Mouse (Mus musculus): ENCODE measurements around the gene Dnm3. TPM values are rescaled to one million over a fixed set of nuclear protein-coding genes. Genes with fewer than 3 reads are reported as not detected.

Dnm3 gene
- total RNA-seq, 2 experiments from 2014 or later, result 7.5 to 10.3 TPM

DNA sequence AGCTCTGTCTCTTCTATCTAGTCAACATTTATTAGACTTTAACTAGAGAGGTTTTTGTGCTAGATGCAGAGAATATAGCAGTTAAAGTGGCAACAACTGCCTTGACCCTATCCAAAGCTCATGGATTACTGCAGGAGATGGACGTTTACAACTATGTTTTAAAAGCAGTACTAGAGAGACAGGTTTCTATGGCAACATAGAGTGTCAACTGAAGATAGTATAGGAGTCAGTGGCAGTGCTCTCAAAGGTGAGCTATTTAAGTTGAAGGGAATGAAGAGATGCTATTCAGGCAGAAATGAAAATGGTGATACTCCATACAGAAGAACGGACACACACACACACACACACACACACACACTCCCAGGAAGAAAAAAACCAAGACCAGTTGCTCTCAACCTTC, 225.0 kb downstream of the Dnm3 start:
- no peak for DNase-seq

DNA sequence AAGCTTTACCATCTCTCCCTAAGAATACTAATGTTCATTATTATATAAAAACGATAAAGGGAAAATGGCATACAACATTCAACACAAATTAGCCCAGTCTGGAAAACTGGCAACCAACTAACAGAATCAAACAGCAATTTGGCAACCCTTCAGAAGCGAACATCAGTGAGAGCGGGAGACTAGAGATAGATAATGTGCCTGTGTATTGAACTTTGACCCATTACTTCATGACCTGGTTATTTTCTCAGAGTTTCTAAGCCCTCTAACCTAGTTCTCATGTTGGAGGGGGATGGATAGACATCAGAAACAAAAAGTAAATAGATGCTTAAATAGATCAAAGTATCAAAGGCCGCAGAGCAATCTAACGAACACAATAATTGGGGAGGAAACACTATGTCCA, 230.6 kb downstream of the Dnm3 start:
- no peak for DNase-seq

GRCm38 (mm10) chr1:162243651-162243990, 234.2 kb downstream of the Dnm3 start:
- DNase-seq, result no peak

DNA sequence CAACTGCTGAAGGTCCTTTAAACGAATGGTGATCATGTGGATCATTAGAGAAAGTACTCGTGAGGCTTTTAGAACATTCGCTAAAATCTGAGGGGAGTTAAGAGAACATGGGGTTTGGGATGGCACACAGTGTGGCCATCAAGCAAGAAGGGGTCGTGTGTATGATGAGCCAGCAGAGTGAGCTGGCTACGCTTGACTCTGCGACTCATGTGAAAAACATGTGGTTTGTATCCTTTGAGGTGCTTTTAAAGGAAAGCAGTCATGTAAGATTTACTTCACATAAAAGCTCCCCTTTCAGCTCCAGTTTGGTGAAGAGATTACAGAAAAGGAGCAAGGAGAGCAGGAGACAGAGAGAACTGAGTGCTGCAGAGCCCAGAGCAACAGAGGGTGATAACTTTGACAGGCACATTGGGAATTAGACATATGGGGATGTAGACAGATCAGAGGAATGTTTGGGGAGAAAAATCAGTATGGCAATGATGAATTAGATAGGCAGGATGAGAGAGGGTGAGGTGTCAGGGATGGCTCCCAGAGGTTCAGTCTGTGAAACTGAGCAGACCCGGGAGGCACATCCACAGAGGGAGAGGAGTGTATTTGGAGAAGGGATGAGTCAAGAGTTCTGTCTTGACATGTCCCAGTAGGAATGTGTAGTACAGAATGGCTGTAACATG, 234.7 kb downstream of the Dnm3 start:
- DNase-seq, result no peak

DNA sequence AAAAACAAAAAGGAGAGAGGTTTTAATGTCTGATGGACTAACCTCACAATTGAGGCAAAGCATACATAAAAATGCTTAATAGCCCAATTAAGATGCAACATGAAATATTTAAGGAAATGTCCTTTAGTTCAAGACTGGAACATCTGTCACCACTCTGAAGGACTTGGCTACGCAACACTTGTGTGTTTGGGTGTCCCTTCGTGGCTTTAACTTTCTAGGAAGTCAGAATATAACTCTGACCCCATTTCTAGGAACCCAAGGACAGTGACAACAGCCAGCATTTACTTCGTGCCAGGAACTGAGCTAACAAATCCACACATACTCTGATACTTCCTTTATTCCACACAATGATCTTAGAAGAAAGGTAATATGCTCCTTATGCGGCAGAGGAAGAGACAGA, 237.1 kb downstream of the Dnm3 start:
- DNase-seq, result peak; percentile 25

- no peak for DNase-seq
Observed at GRCm38 (mm10) chr1:162238646-162239045, 239.2 kb downstream of the Dnm3 start.

- DNase-seq, result no peak
Observed at GRCm38 (mm10) chr1:162236624-162237159, 241.1 kb downstream of the Dnm3 start.

- no peak for DNase-seq
Observed at GRCm38 (mm10) chr1:162225621-162226147, 252.2 kb downstream of the Dnm3 start.

- DNase-seq, result no peak
Observed at GRCm38 (mm10) chr1:162224817-162225605, 252.8 kb downstream of the Dnm3 start.

DNA sequence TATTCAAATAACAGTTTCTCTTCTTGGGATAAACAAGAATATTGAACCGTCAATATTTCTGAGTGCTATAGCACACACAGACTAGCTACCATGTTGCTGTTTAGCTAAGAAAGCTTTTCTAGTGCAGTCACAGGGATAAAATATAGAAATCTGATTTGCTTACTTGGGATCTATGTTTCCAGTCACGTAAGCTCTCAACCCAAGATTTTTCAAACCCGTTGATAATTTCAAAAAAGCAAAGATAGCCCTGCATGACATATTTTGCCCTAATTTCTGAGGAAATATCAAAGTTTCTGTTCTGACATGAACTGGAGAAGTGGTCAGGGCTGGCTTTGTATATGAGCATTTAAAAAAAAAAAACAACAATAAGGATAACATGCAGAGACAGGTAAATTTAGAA, 253.8 kb downstream of the Dnm3 start:
- no peak for DNase-seq

- DNase-seq, result no peak
Observed at GRCm38 (mm10) chr1:162223258-162223940, 254.4 kb downstream of the Dnm3 start.

DNA sequence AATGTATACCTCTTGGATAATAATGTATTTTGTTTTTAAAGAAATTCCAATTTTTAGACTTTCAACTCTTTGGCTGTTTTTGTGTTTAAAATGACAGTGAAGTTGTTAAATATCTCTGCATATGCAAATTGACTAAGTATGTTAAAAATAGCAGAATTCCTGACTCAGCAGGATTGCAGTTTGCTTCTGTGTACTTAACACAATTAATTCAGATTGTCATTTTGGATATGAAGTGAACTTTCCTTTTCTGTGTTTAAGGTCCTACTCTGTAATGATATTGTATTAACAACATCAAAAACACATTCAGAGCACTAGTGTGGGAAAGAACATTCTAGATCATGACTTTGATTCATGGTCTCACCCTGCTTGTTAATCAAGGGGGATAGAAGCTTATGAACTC, 255.5 kb downstream of the Dnm3 start:
- no peak for DNase-seq

- DNase-seq, result no peak
Observed at GRCm38 (mm10) chr1:162221801-162222301, 256.0 kb downstream of the Dnm3 start.

DNA sequence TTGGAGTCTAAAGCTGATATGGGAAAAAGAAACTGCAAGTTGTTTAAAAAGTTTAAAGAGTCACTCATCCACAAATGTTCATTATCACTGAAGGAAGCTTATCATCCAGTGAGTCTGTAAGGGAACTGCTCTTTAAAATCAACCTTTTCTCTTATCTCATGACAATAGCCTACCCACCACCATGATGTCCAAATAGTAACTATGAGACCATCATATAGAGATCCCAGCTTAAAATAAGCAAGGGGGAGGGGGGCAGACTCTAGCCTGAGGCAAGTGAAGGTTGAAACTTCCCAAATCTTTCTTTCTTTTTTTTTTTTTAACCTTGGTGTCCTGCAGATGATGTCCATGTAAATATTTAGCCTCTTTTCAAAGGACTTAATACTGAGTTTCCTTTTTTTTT, 256.9 kb downstream of the Dnm3 start:
- DNase-seq, result no peak

DNA sequence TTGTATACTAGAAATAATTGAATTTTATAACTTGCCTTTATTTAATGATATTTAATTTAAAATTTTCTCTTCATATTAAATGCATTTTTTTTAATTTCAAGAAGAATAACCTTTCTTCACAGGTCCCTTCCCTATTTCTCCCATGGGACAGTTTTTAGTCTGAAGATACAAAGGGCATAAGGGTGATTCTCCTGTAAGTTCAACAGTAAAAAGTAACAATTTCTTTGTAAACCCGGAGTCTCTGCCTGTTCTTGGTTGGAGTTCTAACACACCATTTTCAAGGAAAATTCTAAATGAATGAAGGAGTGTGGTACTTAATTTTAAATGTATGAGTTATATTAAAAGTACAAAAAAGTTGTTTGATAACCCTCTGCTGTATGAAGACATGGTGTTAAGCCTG, 258.1 kb downstream of the Dnm3 start:
- DNase-seq, result no peak

- DNase-seq, result no peak
Observed at GRCm38 (mm10) chr1:162218530-162219180, 259.2 kb downstream of the Dnm3 start.

GRCm38 (mm10) chr1:162217340-162217974, 260.4 kb downstream of the Dnm3 start:
- DNase-seq, result peak; percentile 51

GRCm38 (mm10) chr1:162216656-162217055, 261.2 kb downstream of the Dnm3 start:
- no peak for DNase-seq

GRCm38 (mm10) chr1:162215743-162216142, 262.1 kb downstream of the Dnm3 start:
- no peak for DNase-seq

DNA sequence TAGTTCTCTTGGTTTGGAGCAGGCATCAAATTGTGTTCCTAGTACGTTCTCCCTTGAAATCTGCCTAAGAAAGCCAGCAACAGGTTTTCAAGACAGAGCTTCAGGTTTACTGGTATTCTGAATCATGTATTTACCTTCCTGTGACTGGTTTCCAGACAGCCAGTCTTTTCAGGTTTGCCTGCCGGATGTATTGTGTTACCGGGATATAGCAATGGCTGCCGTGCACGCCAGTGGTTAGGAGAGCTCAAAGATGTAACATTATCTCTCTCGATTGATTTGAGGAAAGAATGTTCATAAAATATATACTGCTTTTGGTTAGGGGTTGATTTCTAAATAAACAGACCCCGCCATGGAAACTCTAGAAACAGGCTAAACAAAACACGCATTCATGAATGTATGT, 264.8 kb downstream of the Dnm3 start:
- DNase-seq, result no peak

GRCm38 (mm10) chr1:162210529-162210928, 267.3 kb downstream of the Dnm3 start:
- DNase-seq, result no peak
